Mouse (Mus musculus): Measurements from ENCODE around the gene Cyp2w1. TPM values are rescaled to one million over a fixed set of nuclear protein-coding genes. Genes with fewer than 3 reads are reported as not detected.

Gene Cyp2w1
- total and polyA plus RNA-seq, 3 experiments, result not detected

- TF ChIP-seq BHLHE40 (IDR thresholded peaks at IDR 0.05; ENCODE audit: borderline replicate concordance, low read depth, low read length), result no peak
- TF ChIP-seq TAL1 (IDR thresholded peaks at IDR 0.05; ENCODE audit: low read length), result no peak
- no peak for TF ChIP-seq ZMIZ1 (IDR thresholded peaks at IDR 0.05; ENCODE audit: low read depth, low read length)
- no peak; a peak in 1 of 4 replicates for TF ChIP-seq POLR2A (IDR thresholded peaks at IDR 0.05; ENCODE audit: control insufficient read depth in 1 of 2, insufficient read depth in 1 of 2, low read depth in 1 of 2, low read length in 2 of 2, poor library complexity in 1 of 2)
- peak; percentile 88 for TF ChIP-seq MXI1 (IDR thresholded peaks at IDR 0.05; ENCODE audit: low read depth, low read length)
- no peak for TF ChIP-seq POLR2AphosphoS2 (IDR thresholded peaks at IDR 0.05; ENCODE audit: low read length)
- TF ChIP-seq CHD2 (IDR thresholded peaks at IDR 0.05; ENCODE audit: low read length), result no peak
- no peak for TF ChIP-seq MYB (IDR thresholded peaks at IDR 0.05; ENCODE audit: low read depth, low read length)
- TF ChIP-seq MAZ (IDR thresholded peaks at IDR 0.05; ENCODE audit: low read depth, low read length), result no peak; the same call in 1 of the 2 replicates
- TF ChIP-seq SIN3A (IDR thresholded peaks at IDR 0.05; ENCODE audit: low read length), result peak; percentile 93
- no peak for TF ChIP-seq CHD1 (IDR thresholded peaks at IDR 0.05; ENCODE audit: low read depth, low read length)
- peak; percentile 85 to 92 (median 87) for TF ChIP-seq CTCF (IDR thresholded peaks at IDR 0.05 in 2 of 3, conservative IDR thresholded peaks at IDR 0.05 in 1 of 3; ENCODE audit: control insufficient read depth in 1 of 3, insufficient read depth in 1 of 3, low read depth in 2 of 3, low read length in 3 of 3, poor library complexity in 1 of 3, severe bottlenecking in 1 of 3)
- TF ChIP-seq RAD21 (IDR thresholded peaks at IDR 0.05; ENCODE audit: low read depth, low read length), result peak; percentile 36
- no peak for TF ChIP-seq GABPA (IDR thresholded peaks at IDR 0.05; ENCODE audit: low read depth, low read length)
- peak; percentile 62 for TF ChIP-seq HCFC1 (IDR thresholded peaks at IDR 0.05; ENCODE audit: low read depth, low read length)
- no peak for TF ChIP-seq E2F4 (IDR thresholded peaks at IDR 0.05; ENCODE audit: borderline replicate concordance, low read depth, low read length)
- TF ChIP-seq USF1 (IDR thresholded peaks at IDR 0.05; ENCODE audit: low read depth, low read length), result no peak
- TF ChIP-seq GATA1 (IDR thresholded peaks at IDR 0.05; ENCODE audit: low read depth, low read length), result no peak
Observed at GRCm38 (mm10) chr5:139344021-139344686, 8.3 kb upstream of the Cyp2w1 start (continued).

- Histone ChIP-seq H3K4me3 (ENCODE audit: control insufficient read depth in 1 of 2, insufficient read depth in 1 of 2, low read depth in 2 of 2, low read length in 2 of 2) (peak overlapping the region; percentile 68 to 90), H3K9ac (ENCODE audit: control insufficient read depth, low read depth, low read length, poor library complexity, severe bottlenecking) (peak overlapping the region; percentile 72), H3K36me3 (ENCODE audit: control insufficient read depth in 1 of 2, insufficient read depth in 2 of 2, low read length in 2 of 2) (no peaks in the 10 kb centered on the region; a peak in 2 of 4 replicates), H3K4me1 (ENCODE audit: control insufficient read depth in 1 of 2, insufficient read depth in 2 of 2, low read length in 2 of 2) (peaks cover 0 to 5% of the 10 kb centered on the region in 2 experiments; a peak in 1 of 4 replicates), H3K9me3 (replicated peaks; ENCODE audit: insufficient read depth, low read length) (no peaks in the 10 kb centered on the region), H3K27ac (ENCODE audit: control insufficient read depth, low read depth, low read length) (peak overlapping the region; percentile 22), H3K27me3 (ENCODE audit: control insufficient read depth in 1 of 2, insufficient read depth in 2 of 2, low read length in 2 of 2) (no peaks in the 10 kb centered on the region), H3K79me2 (ENCODE audit: control insufficient read depth, insufficient read depth, low read length, poor library complexity) (peaks cover 17% of the 10 kb centered on the region)
- DNase-seq (ENCODE audit: low read depth, low spot score), result peak; percentile 96
- TF ChIP-seq BHLHE40 (IDR thresholded peaks at IDR 0.05; ENCODE audit: borderline replicate concordance, low read depth, low read length), result no peak
- no peak for TF ChIP-seq E2F4 (IDR thresholded peaks at IDR 0.05; ENCODE audit: borderline replicate concordance, low read depth, low read length)
- peak; percentile 95 for TF ChIP-seq SIN3A (IDR thresholded peaks at IDR 0.05; ENCODE audit: low read length)
- no peak for TF ChIP-seq SMC3 (IDR thresholded peaks at IDR 0.05; ENCODE audit: low read depth, low read length)
- no peak for TF ChIP-seq TAL1 (IDR thresholded peaks at IDR 0.05; ENCODE audit: low read length)
- no peak; a peak in 1 of 4 replicates for TF ChIP-seq EP300 (IDR thresholded peaks at IDR 0.05; ENCODE audit: low read depth in 1 of 2, low read length in 2 of 2)
- peak; percentile 71; the same call in 1 of the 2 replicates for TF ChIP-seq MAZ (IDR thresholded peaks at IDR 0.05; ENCODE audit: low read depth, low read length)
- 0 out of 2 replicates have a peak, but pooled peaks have one; percentile 15 for TF ChIP-seq NRF1 (IDR thresholded peaks at IDR 0.05; ENCODE audit: insufficient read depth, low read depth, low read length, poor library complexity, severe bottlenecking)
- TF ChIP-seq ELF1 (IDR thresholded peaks at IDR 0.05; ENCODE audit: low read depth, low read length), result peak; percentile 90
- TF ChIP-seq HCFC1 (IDR thresholded peaks at IDR 0.05; ENCODE audit: low read depth, low read length), result peak; percentile 96
- TF ChIP-seq JUND (IDR thresholded peaks at IDR 0.05; ENCODE audit: low read depth, low read length), result no peak
- TF ChIP-seq GATA1 (IDR thresholded peaks at IDR 0.05; ENCODE audit: low read depth, low read length), result no peak
- TF ChIP-seq CHD2 (IDR thresholded peaks at IDR 0.05; ENCODE audit: low read length), result no peak
- no peak for TF ChIP-seq POLR2AphosphoS5 (IDR thresholded peaks at IDR 0.05; ENCODE audit: borderline replicate concordance, low read depth, low read length)
- no peak for TF ChIP-seq ZC3H11A (IDR thresholded peaks at IDR 0.05; ENCODE audit: low read depth, low read length)
- no peak for TF ChIP-seq MYC (IDR thresholded peaks at IDR 0.05; ENCODE audit: low read depth, low read length)
- no peak for TF ChIP-seq MEF2A (IDR thresholded peaks at IDR 0.05; ENCODE audit: extremely low read depth, insufficient replicate concordance, low read depth, low read length, poor library complexity, severe bottlenecking)
- no peak for TF ChIP-seq USF1 (IDR thresholded peaks at IDR 0.05; ENCODE audit: low read depth, low read length)
- no peak for TF ChIP-seq CHD1 (IDR thresholded peaks at IDR 0.05; ENCODE audit: low read depth, low read length)
- TF ChIP-seq POLR2AphosphoS2 (IDR thresholded peaks at IDR 0.05; ENCODE audit: low read length), result peak; percentile 42; the same call in 1 of the 2 replicates
- TF ChIP-seq USF2 (IDR thresholded peaks at IDR 0.05; ENCODE audit: borderline replicate concordance in 1 of 2, insufficient read depth in 1 of 2, low read depth in 1 of 2, low read length in 2 of 2), result no peak
- TF ChIP-seq ZKSCAN1 (IDR thresholded peaks at IDR 0.05; ENCODE audit: low read depth, low read length), result no peak
- 0 out of 2 replicates have a peak, but pooled peaks have one; percentile 46 for TF ChIP-seq TCF12 (IDR thresholded peaks at IDR 0.05; ENCODE audit: low read depth, low read length)
Observed at GRCm38 (mm10) chr5:139344687-139345363, 7.6 kb upstream of the Cyp2w1 start.

Measured in MEL (cell line).